Mouse (Mus musculus) hindbrain, embryonic 14.5 days (tissue): Measurements from ENCODE around the gene Efr3b. TPM values are rescaled to one million over a fixed set of nuclear protein-coding genes. Genes with fewer than 3 reads are reported as not detected.
"Not testable (repeated sequence)": the region's sequence is repeated elsewhere in the genome, so short reads cannot be mapped to it uniquely, and the experiment has no call there.

Source experiments
- ATAC-seq: fragments of 200-750 bp; cut with Nextera tagmentation; 2 replicates; pipeline ENCODE4 v1.8.0; 2017; ENCODE audit warnings: moderate number of reproducible peaks, mild to moderate bottlenecking, moderate TSS enrichment, moderate library complexity; ENCODE audit not compliant: low FRiP score
- DNase-seq: peaks from one replicate; pipeline ENCODE4 v3.0.0-alpha.2; 2015; ENCODE audit warnings: low spot score
- H3K27ac ChIP-seq: fragments of 300-500 bp; sonication (generic); 2 replicates; pipeline ENCODE4 v1.5.1; 2014; ENCODE audit warnings: mild to moderate bottlenecking, moderate library complexity
- H3K27me3 ChIP-seq: fragments of 300-500 bp; sonication (generic); 2 replicates; pipeline ENCODE4 v1.6.1; 2014; ENCODE audit warnings: mild to moderate bottlenecking, low read length, mixed read lengths; ENCODE audit not compliant: control insufficient read depth, insufficient read depth
- H3K36me3 ChIP-seq: fragments of 300-500 bp; sonication (generic); replicated peaks from 2 replicates; pipeline ENCODE4 v1.6.1; 2014; ENCODE audit not compliant: control insufficient read depth, insufficient read depth
- H3K4me1 ChIP-seq: fragments of 300-500 bp; sonication (generic); replicated peaks from 2 replicates; pipeline ENCODE4 v1.6.1; 2014; ENCODE audit warnings: antibody characterized with exemption, low read length, mixed read lengths; ENCODE audit not compliant: control insufficient read depth, insufficient read depth
- H3K4me2 ChIP-seq: fragments of 300-500 bp; sonication (generic); replicated peaks from 2 replicates; pipeline ENCODE4 v1.6.1; 2014; ENCODE audit warnings: mild to moderate bottlenecking, moderate library complexity
- H3K4me3 ChIP-seq: fragments of 300-500 bp; sonication (generic); replicated peaks from 2 replicates; pipeline ENCODE4 v1.5.1; 2014; ENCODE audit warnings: mild to moderate bottlenecking, low read length
- H3K9ac ChIP-seq: fragments of 300-500 bp; sonication (generic); 2 replicates; pipeline ENCODE4 v1.6.1; 2014
- H3K9me3 ChIP-seq: fragments of 300-500 bp; sonication (generic); 2 replicates; pipeline ENCODE4 v1.6.1; 2016; ENCODE audit warnings: low read length; ENCODE audit not compliant: control insufficient read depth
- WGBS: fragments of 180-500 bp; shearing (Covaris S2); extraction: QIAGEN DNeasy Blood & Tissue Kit; methylation state at CpG from one replicate; pipeline ENCODE4 v1.1.7; 2014; 5-methylcytosine and 5-hydroxymethylcytosine counted together
- polyA plus RNA-seq: library from polyadenylated mRNA; unstranded; fragments of >200 nt; fragmentation: Nextera tagmentation; extraction: Ambion mirVana; gene quantifications from 2 replicates; pipeline ENCODE4 v1.2.1, GENCODE M21; 2014

The Efr3b gene
- polyA plus RNA-seq, 1 experiment from 2014 or later: 35.9 TPM

DNA sequence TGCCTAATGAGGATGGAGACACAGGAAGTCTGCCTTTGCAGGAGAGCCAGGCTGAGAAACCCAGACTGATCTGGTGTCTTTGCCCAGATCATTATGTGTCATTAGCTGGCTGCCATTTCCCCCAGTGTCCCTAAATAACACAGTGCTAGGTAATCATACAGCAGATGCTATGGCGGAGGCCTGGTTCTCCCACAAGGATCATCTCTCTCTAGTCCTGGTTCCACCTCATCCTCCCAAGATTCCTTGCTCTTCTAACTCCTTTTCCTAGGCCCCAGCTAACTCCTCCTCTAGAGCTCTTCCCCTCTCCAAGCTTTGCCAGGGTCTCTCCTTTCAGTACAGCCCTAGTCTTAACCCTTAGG lies 57.7 kb downstream of the Efr3b start:
- WGBS: 63% methylated on average over 1 of the region's 1 CpGs
- no peaks in the 10 kb centered on the region for H3K27me3 ChIP-seq
- H3K9ac ChIP-seq: peak overlapping the region; percentile 55; the same call in 1 of the 2 replicates
- peaks cover 18% of the 10 kb centered on the region; the same call in 1 of the 2 replicates for H3K4me1 ChIP-seq
- peaks cover 60% of the 10 kb centered on the region for H3K36me3 ChIP-seq
- H3K4me3 ChIP-seq: no peak overlapping the region
- peak overlapping the region; percentile 75 for H3K4me2 ChIP-seq
- ATAC-seq (peak; percentile 4; the same call in 1 of the 2 replicates), DNase-seq (no peak)
- H3K9me3 ChIP-seq: no peaks in the 10 kb centered on the region
- H3K27ac ChIP-seq: no peak overlapping the region

GRCm38 (mm10) chr12:3973169-3973568 lies 65.5 kb downstream of the Efr3b start:
- ATAC-seq, H3K9me3 ChIP-seq, H3K4me2 ChIP-seq, H3K4me3 ChIP-seq, H3K27me3 ChIP-seq, H3K27ac ChIP-seq, H3K9ac ChIP-seq, DNase-seq, H3K4me1 ChIP-seq: not testable (repeated sequence)
- WGBS: 96% methylated on average over 6 of the region's 6 CpGs
- peaks cover 93% of the 10 kb centered on the region for H3K36me3 ChIP-seq

GRCm38 (mm10) chr12:3968380-3968779 lies 70.3 kb downstream of the Efr3b start:
- no peak for DNase-seq
- Histone ChIP-seq H3K27ac (no peak overlapping the region), H3K9ac (no peak overlapping the region), H3K9me3 (no peaks in the 10 kb centered on the region), H3K4me2 (no peak overlapping the region), H3K4me3 (no peak overlapping the region), H3K27me3 (no peaks in the 10 kb centered on the region), H3K4me1 (no peaks in the 10 kb centered on the region), H3K36me3 (peaks cover 90% of the 10 kb centered on the region)
- no peak for ATAC-seq
- WGBS: 66% methylated on average over 9 of the region's 9 CpGs

GRCm38 (mm10) chr12:3967196-3967595 lies 71.5 kb downstream of the Efr3b start:
- H3K9me3 ChIP-seq: no peaks in the 10 kb centered on the region
- no peaks in the 10 kb centered on the region for H3K4me1 ChIP-seq
- no peak overlapping the region for H3K27ac ChIP-seq
- H3K9ac ChIP-seq: no peak overlapping the region
- no peak overlapping the region for H3K4me3 ChIP-seq
- peaks cover 86% of the 10 kb centered on the region for H3K36me3 ChIP-seq
- H3K4me2 ChIP-seq: no peak overlapping the region
- WGBS: 97% methylated on average over 4 of the region's 4 CpGs
- DNase-seq: no peak
- no peaks in the 10 kb centered on the region for H3K27me3 ChIP-seq
- ATAC-seq: no peak

GRCm38 (mm10) chr12:3960553-3960952 lies 78.2 kb downstream of the Efr3b start:
- peaks cover 26% of the 10 kb centered on the region for H3K36me3 ChIP-seq
- H3K4me1 ChIP-seq: peaks cover 7% of the 10 kb centered on the region
- ATAC-seq (no peak), DNase-seq (no peak)
- WGBS: 56% methylated on average over 4 of the region's 4 CpGs
- H3K9me3 ChIP-seq: no peaks in the 10 kb centered on the region
- H3K4me3 ChIP-seq: peak overlapping the region; percentile 63
- H3K27me3 ChIP-seq: peaks cover 8% of the 10 kb centered on the region; the same call in 1 of the 2 replicates
- H3K9ac ChIP-seq: peak overlapping the region; percentile 77
- peak overlapping the region; percentile 95 for H3K27ac ChIP-seq
- peak overlapping the region; percentile 79 for H3K4me2 ChIP-seq

DNA sequence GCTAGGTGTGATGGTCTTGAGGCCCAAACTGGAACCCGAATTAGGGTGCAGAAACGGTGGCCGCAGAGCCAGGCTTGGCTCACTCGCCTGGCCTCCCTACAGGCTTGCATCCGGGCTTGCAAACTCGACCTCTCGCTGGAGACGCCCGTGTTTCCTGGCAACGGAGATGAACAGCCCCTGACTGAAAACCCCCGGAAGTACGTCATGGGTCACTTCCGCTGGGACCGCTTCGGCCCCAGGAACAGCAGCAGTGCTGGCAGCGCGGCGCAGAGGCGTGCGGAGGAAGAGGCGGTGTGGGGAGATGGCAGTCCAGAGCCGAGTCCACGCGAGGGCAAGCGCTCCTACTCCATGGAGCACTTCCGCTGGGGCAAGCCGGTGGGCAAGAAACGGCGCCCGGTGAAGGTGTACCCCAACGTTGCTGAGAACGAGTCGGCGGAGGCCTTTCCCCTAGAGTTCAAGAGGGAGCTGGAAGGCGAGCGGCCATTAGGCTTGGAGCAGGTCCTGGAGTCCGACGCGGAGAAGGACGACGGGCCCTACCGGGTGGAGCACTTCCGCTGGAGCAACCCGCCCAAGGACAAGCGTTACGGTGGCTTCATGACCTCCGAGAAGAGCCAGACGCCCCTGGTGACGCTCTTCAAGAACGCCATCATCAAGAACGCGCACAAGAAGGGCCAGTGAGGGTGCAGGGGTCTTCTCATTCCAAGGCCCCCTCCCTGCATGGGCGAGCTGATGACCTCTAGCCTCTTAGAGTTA lies 78.7 kb downstream of the Efr3b start:
- peak; percentile 93 for DNase-seq
- peak; percentile 97 for ATAC-seq
- Histone ChIP-seq H3K27ac (peak overlapping the region; percentile 95), H3K4me3 (peak overlapping the region; percentile 63), H3K4me2 (peak overlapping the region; percentile 79), H3K27me3 (peaks cover 9% of the 10 kb centered on the region), H3K4me1 (peaks cover 7% of the 10 kb centered on the region), H3K36me3 (peaks cover 20% of the 10 kb centered on the region), H3K9me3 (no peaks in the 10 kb centered on the region), H3K9ac (peak overlapping the region; percentile 77)
- 4% methylated on average over 53 of the region's 53 CpGs for WGBS

- 25% methylated on average over 3 of the region's 3 CpGs for WGBS
- H3K9ac ChIP-seq: no peak overlapping the region
- H3K27me3 ChIP-seq: peaks cover 29% of the 10 kb centered on the region
- peaks cover 7% of the 10 kb centered on the region for H3K4me1 ChIP-seq
- DNase-seq (peak; percentile 38), ATAC-seq (no peak)
- H3K4me3 ChIP-seq: no peak overlapping the region
- H3K36me3 ChIP-seq: no peaks in the 10 kb centered on the region
- H3K4me2 ChIP-seq: no peak overlapping the region
- H3K9me3 ChIP-seq: no peaks in the 10 kb centered on the region
- H3K27ac ChIP-seq: no peak overlapping the region
These were observed 82.4 kb downstream of the Efr3b start for GRCm38 (mm10) chr12:3956351-3956750.

- Histone ChIP-seq H3K4me1 (peaks cover 4% of the 10 kb centered on the region; the same call in 1 of the 2 replicates), H3K36me3 (no peaks in the 10 kb centered on the region), H3K9me3 (no peaks in the 10 kb centered on the region), H3K9ac (no peak overlapping the region), H3K4me3 (no peak overlapping the region), H3K4me2 (no peak overlapping the region), H3K27ac (no peak overlapping the region), H3K27me3 (peaks cover 29% of the 10 kb centered on the region)
- DNase-seq (no peak), ATAC-seq (no peak)
- 28% methylated on average over 10 of the region's 10 CpGs for whole genome bisulfite sequencing
These were observed 83.3 kb downstream of the Efr3b start for GRCm38 (mm10) chr12:3955371-3955770.

DNA sequence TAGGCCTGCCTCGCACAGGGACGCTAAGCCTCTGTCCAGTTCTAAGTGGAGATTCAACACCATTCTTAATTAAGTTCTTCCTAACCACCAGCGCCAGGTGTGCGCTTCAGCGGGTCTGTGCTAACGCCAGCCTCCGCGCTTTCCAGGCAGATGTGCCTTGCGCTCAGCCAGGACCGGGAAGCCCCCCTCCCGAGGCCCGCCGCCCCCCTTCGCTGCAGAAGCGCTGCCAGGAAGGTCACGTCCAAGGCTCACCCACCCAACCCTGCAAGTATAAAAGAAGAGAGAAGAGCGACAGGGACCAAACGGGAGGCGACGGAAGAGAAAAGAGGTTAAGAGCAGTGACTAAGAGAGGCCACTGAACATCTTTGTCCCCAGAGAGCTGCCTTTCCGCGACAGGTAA lies 84.1 kb downstream of the Efr3b start, which contains the start of gene Pomc:
TSS of gene Pomc (plus strand) at position 301 of the 400 bp plus-strand sequence.
- ATAC-seq (no peak), DNase-seq (no peak)
- Histone ChIP-seq H3K4me3 (no peak within 1 kb of the TSS), H3K4me2 (0 out of 2 replicates have a peak within 1 kb of the TSS, but pooled peaks have one; percentile 21), H3K27ac (no peak within 1 kb of the TSS), H3K9ac (no peak within 1 kb of the TSS), H3K4me1 (peaks cover 4% of the 10 kb centered on the region; the same call in 1 of the 2 replicates), H3K9me3 (no peaks in the 10 kb centered on the region), H3K36me3 (no peaks in the 10 kb centered on the region), H3K27me3 (peaks cover 29% of the 10 kb centered on the region)
- WGBS: 17% methylated on average over 22 of the region's 22 CpGs
